Mouse (Mus musculus) cerebellum, postnatal 36 days (tissue): ENCODE measurements around the gene Mylk2.

Experiments
- DNase-seq, 2 experiments: peaks; one replicate each; pipeline ENCODE4 v3.0.0; 2021 to 2022; ENCODE audit warnings: mixed read lengths in 2 of 2

Gene Mylk2

DNA sequence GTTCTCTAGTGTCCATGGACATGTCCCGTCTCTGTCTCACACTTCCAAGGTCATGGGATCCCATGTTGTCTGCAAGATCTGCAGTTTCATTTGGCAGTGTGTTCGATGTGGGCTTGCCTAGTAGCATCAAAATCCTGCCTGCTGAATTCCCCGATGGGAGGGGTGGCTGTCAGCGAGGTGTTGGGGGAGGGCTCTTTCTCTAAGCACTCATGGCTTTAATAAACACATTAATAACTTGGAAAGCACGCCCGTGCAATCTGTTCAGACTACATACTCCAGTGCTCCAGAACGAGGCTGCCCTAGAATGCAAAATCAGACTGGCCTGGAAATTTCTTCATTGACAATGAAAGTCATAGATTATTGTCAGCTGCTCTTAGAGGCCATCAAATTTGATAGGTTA, 35.9 kb downstream of the Mylk2 start:
- peak in 1 of 2 experiments; percentile 32 for DNase-seq

DNA sequence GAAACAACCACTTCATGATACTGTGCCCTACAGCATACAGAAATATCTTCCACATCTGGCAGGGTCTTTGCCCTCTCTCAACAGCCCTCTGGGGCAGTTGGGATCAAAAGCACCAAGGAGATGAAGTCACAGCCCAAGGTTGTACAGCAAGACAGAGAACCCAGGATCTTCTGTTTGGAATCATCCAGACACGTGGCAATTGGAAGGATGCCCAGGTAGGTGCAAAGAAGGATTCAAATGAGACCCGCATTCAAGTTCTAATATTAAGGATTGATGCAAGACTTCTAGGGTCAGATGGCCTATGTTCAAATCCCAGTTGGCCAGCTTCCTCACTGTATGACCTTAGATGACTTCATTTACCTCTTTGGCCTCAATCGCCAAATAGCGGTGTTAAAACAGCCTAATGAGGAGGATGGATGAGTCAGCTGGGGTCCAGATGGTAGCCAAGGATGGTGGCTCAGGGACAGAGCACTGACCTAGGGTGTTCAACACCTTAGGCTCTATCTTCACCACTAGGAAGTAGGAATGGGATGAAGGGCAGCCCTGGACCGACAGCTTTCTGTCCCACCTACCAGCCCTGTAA, 37.4 kb downstream of the Mylk2 start:
- DNase-seq: no peak

DNA sequence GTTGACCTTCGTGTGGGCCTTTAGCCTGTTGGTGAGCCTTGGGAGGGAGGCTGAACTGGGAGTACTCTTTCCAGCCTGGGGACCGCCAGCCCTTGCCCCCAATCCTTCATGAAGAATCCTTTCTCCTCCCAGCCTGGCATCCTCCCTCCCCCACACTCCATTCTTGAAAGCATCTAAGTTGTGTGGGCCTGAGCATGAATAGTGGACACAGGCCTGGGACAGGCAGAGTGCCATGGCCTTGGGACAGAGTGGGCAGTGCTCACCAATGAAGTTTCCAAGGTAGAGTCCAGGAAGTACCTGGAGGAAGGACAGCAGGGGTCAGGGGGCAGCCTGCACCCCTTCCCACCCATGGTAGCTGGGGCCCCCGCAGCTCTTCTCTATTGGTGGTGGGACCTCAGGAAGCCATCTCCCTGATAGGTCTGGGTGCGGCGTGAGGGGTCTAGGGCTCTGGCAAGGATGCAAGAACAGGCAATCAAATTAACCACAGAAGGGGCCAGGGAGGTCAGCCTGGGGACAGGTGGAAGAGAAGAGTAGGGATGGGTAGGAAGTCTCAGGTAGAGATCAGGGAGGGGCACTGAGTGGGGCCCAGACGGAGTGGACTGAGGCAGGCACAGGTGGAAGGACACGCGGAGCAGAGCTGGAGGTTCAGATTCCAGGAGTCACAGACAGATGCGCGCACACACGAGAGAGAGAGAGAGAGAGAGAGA, 39.4 kb downstream of the Mylk2 start:
- DNase-seq: no peak

DNA sequence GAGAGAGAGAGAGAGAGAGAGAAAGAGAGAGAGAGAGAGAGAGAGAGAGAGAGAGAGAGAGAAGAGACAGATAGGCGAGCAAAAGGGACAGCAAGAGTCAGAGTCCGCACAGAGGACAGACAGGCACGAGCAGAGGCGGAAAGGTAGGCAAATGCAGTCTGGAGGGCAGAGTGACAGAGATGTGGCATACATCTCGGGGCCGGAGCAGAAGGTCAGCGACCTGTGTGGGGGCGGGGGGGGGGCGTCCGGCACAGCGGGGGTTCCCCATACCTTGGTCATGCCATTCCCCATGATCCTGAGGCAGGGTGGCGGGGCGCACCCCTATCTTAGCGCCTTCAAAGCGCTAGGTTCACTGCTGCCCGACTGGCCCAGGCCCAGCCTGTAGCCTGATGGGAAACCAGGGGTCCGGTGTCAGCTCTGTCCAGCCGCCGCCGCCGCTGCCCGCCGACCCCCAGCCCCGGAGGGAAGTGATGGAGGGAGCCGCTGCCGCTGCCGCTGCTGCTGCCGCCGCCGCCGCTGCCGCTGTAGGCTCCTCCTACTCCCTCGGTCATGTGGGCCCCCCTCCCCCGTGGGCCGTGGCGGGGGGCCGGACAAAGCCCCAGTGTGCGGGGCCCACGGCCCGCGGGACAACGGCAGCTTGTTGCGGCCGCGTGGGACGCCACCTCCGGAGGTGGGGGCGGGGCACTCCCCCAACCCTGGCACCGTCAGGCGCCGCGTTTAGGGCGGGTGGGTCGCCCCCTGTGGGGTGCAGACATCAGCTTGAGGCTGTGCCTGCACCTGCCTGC, 40.1 kb downstream of the Mylk2 start, which contains the start of gene Dusp15:
Gene Dusp15, minus strand, starts transcription at position 634 of the 785 bp plus-strand sequence.
- DNase-seq: peak; percentile 49 to 64

DNA sequence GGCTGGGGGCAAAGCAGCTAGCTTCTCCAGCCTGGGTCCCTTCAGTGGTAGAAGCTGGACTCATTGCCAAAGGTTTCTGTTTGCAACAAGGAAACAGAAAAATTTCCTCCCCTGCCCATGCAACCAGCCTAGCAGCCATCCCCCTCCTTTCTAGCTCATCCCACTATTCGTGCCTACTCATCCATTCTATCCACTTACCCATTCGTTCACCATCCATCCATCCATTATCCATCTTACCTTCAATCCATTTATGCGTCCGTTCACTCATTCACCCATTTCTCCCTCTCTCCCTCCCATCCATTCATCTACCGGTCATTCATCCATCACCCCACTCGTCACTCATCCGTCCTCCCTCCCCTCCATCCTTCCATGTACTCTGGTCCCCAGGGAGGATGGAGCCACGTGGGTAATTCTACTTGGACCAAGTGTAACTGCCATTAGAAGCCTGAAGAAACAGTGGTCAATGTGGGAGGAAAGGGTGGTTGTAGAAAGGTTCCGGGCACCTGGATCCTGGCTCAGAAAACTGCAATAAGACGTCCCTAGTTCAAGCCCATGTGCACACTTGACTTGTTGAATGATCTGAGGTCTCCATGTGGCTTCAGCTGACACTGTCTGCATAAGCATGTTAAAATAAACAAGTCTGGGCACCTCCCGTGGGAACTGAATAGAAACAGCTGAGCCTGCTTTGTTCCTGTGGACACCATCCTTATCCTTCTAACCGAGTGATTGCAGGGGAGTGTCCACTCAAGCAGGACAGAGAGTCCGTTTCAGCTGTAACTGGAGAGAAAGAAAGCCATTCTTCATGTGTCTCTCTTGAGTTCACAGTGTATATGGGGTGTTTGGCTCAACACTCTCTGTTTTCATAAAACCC, 40.9 kb downstream of the Mylk2 start:
- DNase-seq: no peak

DNA sequence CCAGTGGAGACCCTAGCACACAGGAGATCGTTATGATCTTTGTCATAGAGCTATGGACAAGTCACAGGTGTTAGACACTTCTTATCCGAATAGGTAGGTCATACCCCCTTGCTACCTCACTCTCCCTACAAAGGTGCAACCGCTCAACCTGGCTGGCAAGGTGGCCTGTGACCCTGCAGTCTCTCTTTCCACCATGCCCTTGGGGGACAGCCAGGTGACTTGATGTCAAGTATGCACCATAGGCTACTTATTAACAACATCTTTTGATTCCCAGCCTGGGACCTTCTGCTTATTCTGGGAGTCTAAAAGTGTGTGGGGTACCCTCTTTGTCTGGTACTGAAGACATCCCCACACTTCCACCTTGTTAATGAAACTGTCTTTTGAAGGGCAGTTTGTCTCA, 47.0 kb downstream of the Mylk2 start:
- DNase-seq: no peak

DNA sequence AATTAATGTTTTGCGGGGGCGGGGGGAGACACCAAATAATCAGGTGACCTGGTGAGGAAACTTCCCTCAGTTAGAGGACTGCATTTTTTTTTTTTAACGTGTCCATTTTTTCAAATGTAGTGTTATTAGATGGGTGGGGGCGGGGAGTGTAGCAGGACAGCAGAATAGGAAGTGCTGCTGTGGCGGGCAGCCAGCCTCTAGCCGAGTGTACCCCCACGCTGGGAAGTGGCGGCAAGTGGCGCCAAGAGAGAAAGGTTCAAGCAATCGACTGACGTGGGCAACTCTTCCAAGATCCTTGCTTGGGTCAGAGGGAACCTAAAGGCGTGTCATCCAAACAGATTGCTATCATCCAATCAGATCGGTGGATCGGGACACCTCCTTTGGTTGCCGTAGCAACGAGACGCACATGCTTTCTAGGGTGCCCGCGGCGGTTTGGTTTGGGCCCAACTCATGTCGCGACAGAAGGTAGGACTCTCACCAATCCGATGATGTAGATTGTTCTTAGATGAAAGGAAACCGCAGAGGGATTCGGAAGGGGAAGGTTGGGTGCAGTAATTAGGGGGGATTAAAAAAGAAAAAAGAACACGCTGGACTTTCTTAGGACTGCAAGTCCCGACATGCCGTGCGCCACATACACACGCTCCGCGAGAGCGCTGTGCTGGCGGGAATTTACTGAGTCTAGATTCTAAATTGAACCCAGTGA, 51.1 kb downstream of the Mylk2 start, which contains the start of gene Ttll9:
Gene Ttll9, plus strand, starts transcription at position 395 of the 703 bp plus-strand sequence.
- peak; percentile 74 to 81 for DNase-seq

DNA sequence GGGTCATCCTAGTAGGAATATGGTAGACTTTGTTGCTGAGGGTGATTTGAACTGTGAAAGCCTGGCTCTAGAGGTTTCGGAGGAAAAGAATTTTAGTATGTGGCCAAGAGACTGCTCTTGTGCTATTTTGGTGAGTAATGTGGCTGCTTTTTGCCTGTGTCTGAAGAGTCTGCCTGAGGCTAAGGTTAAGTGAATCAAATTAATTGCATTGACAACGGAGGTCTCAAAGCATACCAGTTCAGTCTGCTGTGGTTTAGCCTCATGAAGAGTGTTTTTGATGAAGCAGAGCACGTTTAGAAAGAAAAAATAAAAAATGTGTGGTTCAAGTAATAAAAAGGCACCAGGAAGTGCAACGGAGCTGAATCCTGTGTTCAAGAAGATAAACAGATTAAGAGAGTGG, 54.4 kb downstream of the Mylk2 start:
- DNase-seq: no peak
